Mouse (Mus musculus): ENCODE results near the gene Lyar.

Gene Lyar

DNA sequence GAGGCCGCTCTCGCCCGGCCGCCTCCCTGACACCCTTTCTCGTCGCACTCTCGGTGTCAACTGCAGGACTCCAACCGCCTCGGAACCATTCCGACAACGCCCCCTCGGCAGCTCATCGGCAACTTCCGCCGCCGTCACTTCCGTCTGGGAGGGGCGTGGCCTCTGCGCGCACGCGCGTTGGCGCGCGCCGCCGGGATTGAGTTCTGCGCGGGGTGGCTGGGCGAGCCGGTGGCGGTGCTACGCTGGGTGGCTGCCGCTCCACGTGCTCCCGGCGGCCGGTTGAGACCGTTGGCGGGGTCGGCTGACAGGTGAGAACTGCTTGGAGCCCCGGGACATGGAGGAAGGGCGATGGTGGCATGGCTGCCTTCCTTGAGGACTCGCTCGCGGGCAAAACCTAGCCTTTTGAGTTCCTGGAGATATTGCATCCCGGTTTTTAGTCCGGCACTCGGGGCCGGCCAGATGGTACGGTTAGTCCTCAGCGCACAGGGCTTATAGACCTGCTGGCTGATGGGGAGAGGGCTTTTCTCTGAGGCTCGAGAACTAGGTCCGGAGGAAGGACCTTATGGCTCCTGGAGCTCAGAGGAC, at the start of gene Lyar, which contains the start of gene Zbtb49:
TSS of gene Lyar (plus strand) at position 143 of the 585 bp plus-strand sequence.
TSS of gene Zbtb49 (minus strand) at position 130 of the 585 bp plus-strand sequence.
- peak; percentile 5 for DNase-seq (ENCODE audit: extremely low read depth, low read depth, low spot score)

- DNase-seq (ENCODE audit: extremely low read depth, low read depth, low spot score): no peak
Observed at GRCm38 (mm10) chr5:38173766-38174165, 46.5 kb upstream of the Lyar start.

DNA sequence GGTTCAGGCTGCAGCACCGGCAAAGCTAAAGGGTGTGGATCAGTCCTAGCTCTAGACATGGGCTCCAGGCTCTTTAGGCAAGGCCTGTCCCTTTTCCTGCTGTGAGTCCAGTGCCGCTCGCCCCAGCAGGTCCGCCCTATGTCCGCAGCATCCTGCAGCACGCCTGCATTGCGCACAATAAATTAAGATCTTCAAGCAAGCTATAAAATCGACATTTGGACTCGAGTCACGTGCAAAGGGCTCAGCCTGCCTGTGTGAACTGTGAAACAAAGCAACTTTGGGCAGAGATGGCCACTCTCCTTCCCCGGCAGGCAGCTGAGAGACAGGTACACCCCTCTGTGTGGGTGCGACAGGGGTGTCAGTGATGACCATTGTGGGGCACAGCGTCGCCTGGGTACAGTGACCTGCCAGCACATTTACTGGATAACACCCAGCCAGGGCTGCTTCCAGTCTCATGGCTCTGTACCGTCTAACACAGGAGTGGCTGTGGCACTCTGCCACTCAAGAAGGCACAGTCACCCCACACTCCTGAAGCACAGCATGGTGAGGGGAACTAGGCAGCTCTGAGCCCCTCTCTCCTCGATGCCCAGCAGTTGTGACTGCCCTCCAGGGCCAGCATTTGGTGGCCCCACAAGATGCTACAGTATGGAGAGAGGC, 45.9 kb upstream of the Lyar start:
- DNase-seq (ENCODE audit: extremely low read depth, low read depth, low spot score): no peak

GRCm38 (mm10) chr5:38184688-38185285, 35.5 kb upstream of the Lyar start:
- no peak for DNase-seq (ENCODE audit: extremely low read depth, low read depth, low spot score)

- no peak for DNase-seq (ENCODE audit: extremely low read depth, low read depth, low spot score)
Observed at GRCm38 (mm10) chr5:38187006-38187405, 33.3 kb upstream of the Lyar start.

DNA sequence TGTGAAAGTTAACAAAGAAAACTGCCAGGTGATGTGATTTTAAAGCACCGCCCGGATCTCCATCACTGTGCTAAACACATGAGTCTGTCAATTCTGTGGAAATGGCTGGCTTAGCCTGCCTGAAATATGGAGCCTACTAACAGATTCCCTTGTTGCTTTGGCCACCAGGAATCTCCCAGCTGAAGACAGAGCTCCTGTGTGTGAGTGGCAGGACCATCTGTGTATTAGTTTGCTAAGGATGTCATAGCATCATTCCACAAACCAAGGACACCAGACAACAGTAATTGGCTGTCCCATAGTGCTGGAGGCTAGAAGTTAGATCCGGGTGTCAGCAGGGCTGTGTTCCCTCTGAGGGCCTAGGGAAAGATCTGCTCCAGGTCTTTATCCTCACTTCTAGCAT, 29.4 kb upstream of the Lyar start:
- no peak for DNase-seq (ENCODE audit: extremely low read depth, low read depth, low spot score)

DNA sequence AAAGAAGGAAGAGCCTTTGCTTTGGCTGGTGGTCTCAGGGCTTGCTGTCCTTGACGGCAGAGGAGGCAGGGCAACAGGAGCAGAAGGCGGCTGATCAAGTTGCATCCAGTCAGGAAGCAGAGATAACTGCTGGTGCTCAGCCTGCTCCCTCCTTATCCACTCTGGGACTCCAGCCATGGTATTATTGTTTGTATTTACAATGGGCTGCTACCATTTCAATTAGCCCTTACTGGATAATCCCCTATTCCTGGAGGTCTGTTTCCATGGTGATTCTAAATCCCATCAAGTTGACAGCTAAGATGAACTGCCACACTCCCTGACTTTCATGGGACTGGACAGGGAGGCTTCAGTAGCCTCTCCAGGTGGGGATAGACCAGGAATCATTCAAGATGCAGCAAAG, 25.3 kb upstream of the Lyar start:
- DNase-seq (ENCODE audit: extremely low read depth, low read depth, low spot score): no peak

GRCm38 (mm10) chr5:38195941-38196340, 24.3 kb upstream of the Lyar start:
- DNase-seq (ENCODE audit: extremely low read depth, low read depth, low spot score): no peak

- DNase-seq (ENCODE audit: extremely low read depth, low read depth, low spot score): no peak
Observed at GRCm38 (mm10) chr5:38196821-38197481, 23.3 kb upstream of the Lyar start.

- peak; percentile 4 for DNase-seq (ENCODE audit: extremely low read depth, low read depth, low spot score)
Observed at GRCm38 (mm10) chr5:38197482-38197823, 22.8 kb upstream of the Lyar start.

DNA sequence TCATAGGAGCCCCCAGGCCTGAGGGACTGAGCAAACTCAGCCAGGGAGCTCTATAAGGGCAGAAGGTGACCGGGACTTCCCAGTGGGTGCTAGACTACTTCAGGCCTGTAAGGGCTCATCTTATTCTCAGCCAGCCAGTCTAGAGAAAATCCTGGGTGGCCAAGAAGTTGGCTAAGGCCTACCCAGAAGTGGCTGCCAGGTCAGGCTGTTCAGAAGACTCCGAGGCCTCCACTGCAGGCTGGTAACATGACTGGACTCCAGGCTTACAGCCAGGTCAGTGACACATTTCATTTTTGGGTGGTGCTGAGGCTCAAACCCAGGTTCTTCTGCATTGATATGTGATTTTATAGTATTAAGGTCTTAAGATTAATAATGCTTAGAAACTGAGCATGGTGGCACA, 20.6 kb upstream of the Lyar start:
- DNase-seq (ENCODE audit: extremely low read depth, low read depth, low spot score): no peak

- DNase-seq (ENCODE audit: extremely low read depth, low read depth, low spot score): no peak
Observed at GRCm38 (mm10) chr5:38205303-38205726, 15.0 kb upstream of the Lyar start.

- DNase-seq (ENCODE audit: extremely low read depth, low read depth, low spot score): no peak
Observed at GRCm38 (mm10) chr5:38208985-38209384, 11.3 kb upstream of the Lyar start.

DNA sequence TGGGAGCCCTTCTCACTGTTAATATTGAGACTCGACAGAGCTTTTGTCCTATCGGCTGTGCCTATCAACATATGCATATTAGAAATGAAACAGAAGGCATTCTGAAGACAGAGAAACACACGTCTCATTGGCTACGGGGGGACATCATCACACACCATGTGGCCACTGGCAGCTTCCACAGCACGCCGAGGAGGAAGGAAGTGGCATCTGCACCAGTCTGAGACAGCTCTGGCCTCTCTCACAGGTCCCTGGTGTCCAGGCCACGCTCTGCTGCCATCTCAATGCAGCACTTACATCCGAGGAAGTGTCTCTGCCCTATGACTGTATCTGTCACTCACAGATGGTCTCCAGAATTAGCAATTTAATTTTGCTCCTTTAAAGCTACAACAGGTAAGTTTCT, 8.6 kb upstream of the Lyar start:
- DNase-seq (ENCODE audit: extremely low read depth, low read depth, low spot score): no peak

DNA sequence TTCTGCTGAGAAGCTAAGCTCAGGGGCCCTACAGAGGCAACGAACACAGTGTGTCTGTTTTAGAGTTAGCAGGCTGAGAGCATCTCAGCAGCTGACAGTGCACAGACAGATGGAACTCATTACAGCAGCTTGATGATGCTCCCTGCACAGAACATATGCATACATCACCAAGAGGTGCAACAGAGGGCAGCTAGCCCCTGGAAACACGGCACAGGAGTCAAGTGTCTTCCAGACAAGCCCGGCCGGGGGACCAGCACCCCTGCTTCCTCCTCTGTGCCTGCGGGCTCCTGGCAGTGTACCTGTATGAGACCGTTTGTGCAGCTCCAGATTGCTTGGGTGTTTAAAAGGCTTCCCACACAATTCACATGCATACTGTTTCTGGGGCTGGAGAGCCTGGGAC, 7.3 kb upstream of the Lyar start:
- no peak for DNase-seq (ENCODE audit: extremely low read depth, low read depth, low spot score)

- peak; percentile 2 for DNase-seq (ENCODE audit: extremely low read depth, low read depth, low spot score)
Observed at GRCm38 (mm10) chr5:38219771-38220307, 431 bp upstream of the Lyar start.

- no peak for DNase-seq (ENCODE audit: extremely low read depth, low read depth, low spot score)
Observed at GRCm38 (mm10) chr5:38235422-38235821, 15.2 kb downstream of the Lyar start.

GRCm38 (mm10) chr5:38236627-38237026, 16.4 kb downstream of the Lyar start:
- no peak for DNase-seq (ENCODE audit: extremely low read depth, low read depth, low spot score)

DNA sequence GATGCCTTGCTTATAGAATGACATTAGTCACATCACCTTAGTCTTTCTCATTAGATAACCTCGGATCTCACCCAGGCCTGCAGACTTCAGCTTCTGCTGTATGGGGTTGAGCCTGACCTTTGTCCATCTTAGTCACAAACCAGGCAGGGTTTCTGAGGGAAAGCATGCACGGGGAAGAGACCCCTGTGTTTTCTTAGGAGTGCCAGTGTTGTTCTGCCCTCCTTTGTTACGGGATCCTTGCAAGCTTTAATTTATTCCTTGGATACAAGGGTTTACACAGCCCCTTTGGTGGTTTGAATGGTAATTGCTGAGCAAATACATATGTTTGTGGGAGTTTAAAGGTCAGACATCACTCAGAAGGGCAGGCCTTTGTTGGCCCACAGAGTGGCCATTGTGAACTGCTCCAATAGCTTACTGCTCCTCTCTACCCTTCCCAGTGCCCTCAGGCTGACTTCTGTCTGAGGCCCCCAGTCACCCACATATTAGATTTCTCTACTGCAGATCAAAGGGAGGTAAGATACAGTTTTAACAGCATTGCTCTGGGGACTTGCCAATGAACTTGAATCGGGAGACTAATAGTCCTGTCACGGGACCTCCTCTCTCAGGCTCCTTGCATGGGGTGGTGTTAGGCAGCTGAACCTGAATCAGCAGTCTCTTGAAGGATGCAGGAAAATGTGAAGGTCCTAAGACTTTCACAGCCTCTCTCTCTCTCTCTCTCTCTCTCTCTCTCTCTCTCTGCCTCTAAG, 20.6 kb downstream of the Lyar start:
- DNase-seq (ENCODE audit: extremely low read depth, low read depth, low spot score): no peak

GRCm38 (mm10) chr5:38241473-38241834, 21.2 kb downstream of the Lyar start:
- no peak for DNase-seq (ENCODE audit: extremely low read depth, low read depth, low spot score)

DNA sequence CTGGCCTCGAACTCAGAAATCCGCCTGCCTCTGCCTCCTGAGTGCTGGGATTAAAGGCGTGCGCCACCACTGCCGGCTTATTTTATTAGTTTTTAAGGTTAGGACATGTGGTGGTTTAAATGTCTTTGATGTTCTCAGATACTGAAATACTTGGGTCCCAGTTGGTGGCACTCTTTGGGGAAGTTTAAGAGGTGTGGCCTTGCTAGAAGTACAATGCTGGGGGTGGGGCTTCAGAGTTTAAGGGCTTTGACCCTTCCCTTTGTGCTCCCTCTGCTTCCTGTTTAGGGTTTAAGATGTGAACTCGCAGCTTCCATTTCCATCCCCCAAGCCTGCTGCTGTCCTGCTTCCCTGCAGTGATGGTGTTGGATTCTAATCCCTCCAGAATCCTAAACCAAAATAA, 21.7 kb downstream of the Lyar start:
- DNase-seq (ENCODE audit: extremely low read depth, low read depth, low spot score): no peak

Measured in fat pad, adult 2 months (tissue).